Mouse (Mus musculus): Measurements from ENCODE around the gene Gm7073.

Gene Gm7073

DNA sequence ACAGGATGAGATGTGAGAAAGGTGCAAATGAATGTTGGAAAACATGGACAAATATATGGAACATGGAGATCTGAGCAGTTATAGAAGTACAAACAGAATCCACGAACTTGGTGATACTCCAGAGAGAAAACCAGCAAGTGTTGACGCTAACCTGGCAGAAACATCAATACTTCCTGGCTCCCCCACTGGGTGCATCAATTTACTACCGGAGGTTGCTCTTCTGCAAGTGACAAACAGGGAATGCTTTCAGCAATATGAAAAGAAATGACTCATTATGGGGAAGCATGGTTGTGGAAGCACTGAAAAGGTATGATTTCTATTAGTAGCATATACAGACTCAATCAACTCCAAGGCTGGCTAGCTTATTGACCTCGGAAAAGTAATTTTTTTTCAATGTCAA lies 144.8 kb downstream of the Gm7073 start:
- in situ Hi-C loops (cut with MboI; ENCODE audit: low pct_unique_long_range_greater_than_20kb in 1 of 2, low sequenced_read_pairs in 2 of 2, unreplicated experiment in 1 of 2) = no loop called here

DNA sequence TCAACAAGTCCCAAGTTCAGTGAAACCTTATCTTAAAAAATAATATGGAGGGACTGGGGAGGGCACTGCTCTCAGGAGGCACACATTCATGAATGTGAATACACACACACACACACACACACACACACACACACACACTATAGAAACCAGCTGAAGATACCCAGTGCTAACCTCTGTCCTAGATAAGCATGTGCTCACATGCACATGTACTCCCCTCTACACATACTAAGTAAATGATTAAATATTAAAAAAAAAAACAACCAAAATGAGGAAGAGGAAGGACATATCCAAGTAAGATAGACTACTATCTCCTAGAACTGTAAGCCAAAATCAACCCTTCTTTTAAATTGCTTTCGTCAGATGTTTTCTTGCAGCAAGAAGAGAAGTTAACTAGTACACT lies 152.2 kb downstream of the Gm7073 start:
- in situ Hi-C loops (cut with MboI; ENCODE audit: low pct_unique_long_range_greater_than_20kb in 1 of 2, low sequenced_read_pairs in 2 of 2, unreplicated experiment in 1 of 2) = no loop called here

All from mouse embryonic stem cell (cell line).